Comparison of ENCODE assay signal across 9 mouse cellular contexts in the genomic region with DNA sequence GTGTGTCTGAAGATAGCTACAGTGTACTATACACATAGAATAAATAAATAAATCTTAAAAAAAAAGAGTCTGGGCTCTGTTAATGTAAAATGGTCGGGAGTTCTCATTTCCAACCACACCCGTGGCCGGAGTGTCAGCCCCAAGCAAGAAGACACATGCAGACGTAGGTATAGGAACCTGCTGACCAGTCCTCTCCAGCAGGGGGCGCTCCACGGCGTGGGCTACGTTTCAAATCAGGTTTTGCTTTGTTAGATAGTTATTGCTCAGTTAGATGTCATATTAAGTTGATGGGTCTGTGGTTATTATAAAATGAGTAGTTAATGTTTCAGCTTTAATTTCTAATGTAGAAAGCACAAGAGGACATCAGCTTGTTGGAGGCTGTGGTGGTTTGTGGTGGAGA. TPM values are rescaled to one million over a fixed set of nuclear protein-coding genes. Genes with fewer than 3 reads are reported as not detected.
DNase-seq lines count a peak whose midpoint lies in the region; ATAC-seq lines count a peak whose summit lies in the region.
"Had no signal": no experiment of that assay in that cellular context is flagged by ENCODE, and none has a peak within 500 bp of the region (broad histone marks: within the 10 kb centered on the region; RNA-seq: fewer than 3 reads in every experiment).

No protein-coding gene starts in this region.

- 26% methylated on average over 8 of the region's 8 CpGs for WGBS in kidney, embryonic 15.5 days

- H3K9ac ChIP-seq in kidney, embryonic 15.5 days: no peak overlapping the region

- peaks cover 8% of the 10 kb centered on the region; the same call in 1 of the 2 replicates for H3K27me3 ChIP-seq in kidney, embryonic 15.5 days

- H3K9me3 ChIP-seq in kidney, embryonic 15.5 days (replicated peaks): no peaks in the 10 kb centered on the region

- ATAC-seq in kidney, embryonic 15.5 days (replicated peaks; ENCODE audit: low FRiP score): no peak
- ATAC-seq in common myeloid progenitor, adult 5-6 weeks (replicated peaks; ENCODE audit: low read depth, poor library complexity, severe bottlenecking): peak; percentile 54; the same call in 1 of the 2 replicates
- ATAC-seq in activated CD4-positive, CD25-positive, alpha-beta regulatory T cell, adult 4 months: no peak

- H3K4me3 ChIP-seq in kidney, embryonic 15.5 days (replicated peaks): no peak overlapping the region
- H3K4me3 ChIP-seq: megakaryocyte, embryonic 14.5 days had no signal

- H3K36me3 ChIP-seq in kidney, embryonic 15.5 days: no peaks in the 10 kb centered on the region

- peaks cover 10% of the 10 kb centered on the region for H3K4me1 ChIP-seq in kidney, embryonic 15.5 days

- DNase-seq in adrenal gland, adult (ENCODE audit: inconsistent age in 2 of 2, low spot score in 1 of 2): peak; percentile 32 to 76
- no peak for DNase-seq in adrenal gland, postnatal 4 days (ENCODE audit: low spot score in 2 of 2)
- DNase-seq in kidney, adult 9 months: peak; percentile 55
- peak; percentile 40 to 47 for DNase-seq in CD8-positive naive resting alpha-beta T cell, adult 2 months (ENCODE audit: low read depth in 2 of 2, low spot score in 2 of 2)
- DNase-seq in lung, postnatal 25 days (ENCODE audit: low spot score): peak; percentile 23

- no peak overlapping the region for H3K27ac ChIP-seq in kidney, embryonic 15.5 days

- H3K4me2 ChIP-seq in kidney, embryonic 15.5 days: no peak overlapping the region

RNA-seq across cellular contexts. Expression of gene Zfp64, which starts 52.8 kb away (rescaled TPM):
- total RNA-seq in adrenal gland, postnatal 4 days (2021): 10 to 100 TPM; 25.7 to 26.1 TPM
- 26.4 and 27.8 TPM in 2 replicates for polyA plus RNA-seq in kidney, embryonic 15.5 days (2015; fragmentation: Nextera tagmentation; extraction: Ambion mirVana)
- 25.8 and 26.5 TPM in 2 replicates for total RNA-seq in common myeloid progenitor, adult 5-6 weeks (2017)
- polyA plus RNA-seq in activated CD4-positive, CD25-positive, alpha-beta regulatory T cell, adult 4 months (2017; shearing (Covaris generic)): 10 to 100 TPM; 21.8 to 28.2 TPM

Comparison
In these comparisons a context has a peak if more than half of its experiments do, and no peak if none do; other contexts are left out.
1. DNase-seq: peak in adrenal gland, adult (2 of 2), kidney, adult 9 months (single experiment), CD8-positive naive resting alpha-beta T cell, adult 2 months (2 of 2) and lung, postnatal 25 days (single experiment); none in adrenal gland, postnatal 4 days (0 of 2).